Mouse (Mus musculus): ENCODE measurements around the gene Ppp1r3d.

Gene Ppp1r3d

DNA sequence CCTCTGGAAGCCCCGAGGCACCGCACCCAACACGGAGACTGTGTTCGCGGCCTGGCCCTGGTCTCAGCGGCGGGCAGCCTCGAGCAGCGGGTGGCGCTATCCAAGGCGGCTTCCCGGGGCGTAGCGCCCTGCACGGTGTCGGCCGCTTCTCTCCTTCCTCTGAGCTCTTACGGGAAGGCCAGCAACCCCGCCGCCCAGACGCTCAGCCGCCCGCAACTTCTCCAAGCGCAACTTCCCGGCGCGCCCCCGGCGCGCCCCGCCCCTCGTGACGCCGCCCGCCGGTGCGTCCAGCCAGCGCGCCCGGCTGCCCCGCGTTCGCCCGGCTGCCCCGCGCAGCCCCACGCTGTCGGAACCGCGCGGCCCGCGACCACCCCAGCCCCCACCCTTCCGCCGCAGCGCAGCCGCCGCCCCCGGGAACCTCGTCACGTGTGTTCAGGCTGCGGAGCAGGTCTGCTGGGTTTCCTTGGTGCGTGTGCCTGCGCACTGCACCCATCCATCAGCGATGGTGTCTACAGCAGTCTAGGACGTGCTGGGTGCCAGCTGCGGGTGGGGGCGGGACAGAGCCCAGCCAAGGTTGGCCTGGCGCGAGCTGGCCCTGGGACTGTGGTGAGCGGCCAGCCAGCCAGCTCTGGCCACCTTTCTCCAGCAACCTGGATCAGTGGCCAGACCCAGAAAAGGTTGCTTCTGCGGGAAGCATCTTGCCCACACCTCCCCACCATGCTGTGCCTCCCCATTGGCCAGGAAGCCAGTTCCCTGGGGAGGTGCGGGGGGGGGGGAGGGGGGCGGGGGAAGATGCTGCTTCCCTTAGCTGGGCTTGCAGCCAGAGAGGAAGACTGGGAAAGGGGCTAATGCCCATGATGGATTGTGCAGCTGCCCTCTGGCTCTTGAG is at the start of gene Ppp1r3d, which contains the start of gene Fam217b:
TSS of gene Ppp1r3d (minus strand) at position 212 of the 889 bp plus-strand sequence.
TSS of gene Fam217b (plus strand) at position 264 of the 889 bp plus-strand sequence.
- DNase-seq = peak; percentile 66

DNA sequence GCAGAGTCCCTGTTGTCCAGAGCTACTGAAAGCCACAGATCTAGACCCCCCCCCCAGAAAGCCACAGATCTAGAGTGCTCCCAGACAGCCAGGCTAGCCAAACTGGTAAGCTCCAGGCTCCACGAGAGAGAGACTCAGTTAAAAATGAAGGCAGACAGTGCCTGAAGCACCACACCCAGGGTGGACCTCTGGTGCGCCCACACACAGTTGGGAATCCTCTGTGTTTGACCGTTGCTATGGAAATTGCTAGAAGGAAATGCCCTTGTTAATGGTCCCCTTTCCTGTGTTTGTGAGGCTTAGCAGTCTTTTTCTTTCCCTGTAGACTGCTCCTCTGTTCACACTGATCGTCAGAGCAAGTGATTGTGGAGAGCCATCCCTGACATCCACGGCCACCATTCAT is 46.1 kb upstream of the Ppp1r3d start:
- no peak for DNase-seq

DNA sequence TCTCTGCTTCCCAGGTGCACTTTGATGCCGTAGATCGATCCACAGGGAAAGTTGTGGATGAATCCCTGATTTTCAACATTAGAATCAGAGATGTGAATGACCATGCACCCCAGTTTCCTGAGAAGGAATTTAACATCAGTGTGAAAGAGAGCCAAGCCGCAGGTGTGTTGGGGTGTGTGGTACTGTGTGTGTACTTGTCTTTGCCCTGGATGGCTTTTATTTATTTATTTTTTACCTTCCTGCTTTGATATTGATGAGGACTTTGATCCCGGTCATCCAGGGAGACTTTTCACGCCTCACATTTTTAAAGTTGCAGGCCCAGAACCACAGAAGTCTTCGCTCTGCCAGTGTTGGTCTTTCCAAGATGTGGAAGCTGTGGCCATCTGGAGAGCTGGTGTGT is 43.1 kb upstream of the Ppp1r3d start:
- DNase-seq = no peak

DNA sequence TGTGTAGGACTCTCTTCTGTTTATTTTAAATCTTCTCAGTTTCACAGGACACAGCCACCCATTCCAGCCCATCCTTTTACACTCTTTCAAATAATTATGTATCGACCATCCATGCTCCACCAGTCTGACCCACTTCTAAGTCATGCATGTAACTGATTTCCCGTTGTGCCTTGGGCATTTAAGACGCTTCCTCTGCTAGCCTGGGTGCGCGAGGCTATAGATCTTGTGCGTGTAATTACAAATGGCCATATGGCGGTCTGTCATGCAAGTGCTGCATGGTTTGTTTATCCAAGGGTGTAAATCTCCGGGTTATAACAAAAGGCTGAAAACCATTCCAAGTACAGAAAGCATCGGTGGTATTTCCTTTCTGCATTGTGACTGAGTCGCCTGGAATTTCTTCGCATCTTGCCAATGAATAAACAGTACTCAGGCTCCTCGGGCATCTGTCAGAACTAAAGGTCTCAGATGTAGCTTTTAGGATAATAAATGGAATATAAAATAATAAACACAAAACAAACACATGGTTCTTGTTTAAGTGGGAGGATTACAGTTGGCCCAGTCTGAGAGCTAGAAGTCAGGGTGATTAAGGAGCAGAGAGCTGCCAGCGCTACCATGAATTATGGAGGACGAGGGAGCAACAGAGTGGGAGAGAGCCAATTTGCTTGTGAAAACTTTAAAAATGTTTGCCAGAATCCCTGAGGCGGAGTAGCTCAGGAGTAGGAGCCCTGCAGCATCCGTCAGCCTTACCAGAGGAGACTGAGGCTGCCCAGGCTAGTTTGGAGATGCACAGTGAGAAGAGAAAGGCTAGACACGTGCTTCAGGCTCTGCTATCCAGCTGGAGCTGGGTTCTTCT is 40.6 kb upstream of the Ppp1r3d start:
- no peak for DNase-seq

DNA sequence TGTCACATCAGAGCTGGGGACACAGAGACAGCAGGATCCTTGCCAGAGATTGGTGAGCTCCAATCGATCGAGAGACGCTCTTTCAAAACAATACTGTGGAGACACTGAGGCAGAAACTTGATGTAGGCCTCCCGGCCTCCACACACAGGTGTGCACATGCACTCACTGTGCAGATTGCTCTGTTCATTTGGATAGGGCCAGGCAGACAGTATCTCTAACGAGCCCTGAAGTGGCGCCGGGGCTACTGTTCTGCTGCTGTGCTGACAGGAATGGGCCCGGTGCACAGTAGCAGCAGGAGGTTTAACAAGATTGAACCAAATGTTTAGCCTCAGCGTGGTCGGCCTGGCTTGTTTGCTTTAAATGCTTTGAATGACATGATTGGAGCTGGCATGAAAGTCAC is 36.7 kb upstream of the Ppp1r3d start:
- no peak for DNase-seq

DNA sequence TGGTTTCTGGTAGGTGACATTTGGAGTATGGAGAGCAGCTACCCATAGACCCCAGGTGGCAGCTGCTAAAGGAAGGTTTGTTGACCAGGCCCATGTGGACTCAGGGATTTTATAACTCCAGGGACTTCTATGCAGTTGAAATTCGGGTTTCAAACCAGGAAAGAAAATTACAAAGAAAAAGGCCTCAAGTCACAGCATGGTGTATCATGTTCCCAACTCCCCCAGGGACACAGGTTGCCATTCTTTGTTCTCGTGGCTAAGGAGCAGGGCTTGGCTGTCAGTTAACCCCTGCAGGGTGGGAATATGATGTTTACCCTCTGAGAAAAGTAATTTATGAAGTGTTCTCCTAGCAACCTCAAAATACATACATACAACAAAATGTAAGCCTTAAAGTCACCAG is 36.0 kb upstream of the Ppp1r3d start:
- DNase-seq = no peak

DNA sequence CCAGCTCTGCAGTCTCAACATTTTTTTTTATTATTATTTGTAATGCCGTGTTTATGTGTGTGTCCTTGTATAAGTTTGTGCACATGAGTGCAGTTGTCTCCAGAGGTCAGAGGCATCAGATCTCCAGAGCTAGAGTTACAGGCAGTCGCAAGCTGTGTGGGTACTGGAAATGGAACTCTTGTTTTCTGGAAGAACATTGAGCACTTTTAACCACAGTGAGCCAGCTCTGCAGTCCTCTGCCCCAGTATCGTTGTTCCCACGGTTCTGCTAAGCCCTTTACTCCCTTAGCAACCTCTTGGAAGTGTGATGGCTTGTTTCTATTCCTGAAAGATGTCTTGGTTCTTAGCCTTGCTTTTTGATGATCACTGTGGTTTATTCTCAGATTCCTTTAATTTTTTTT is 35.1 kb upstream of the Ppp1r3d start:
- no peak for DNase-seq

DNA sequence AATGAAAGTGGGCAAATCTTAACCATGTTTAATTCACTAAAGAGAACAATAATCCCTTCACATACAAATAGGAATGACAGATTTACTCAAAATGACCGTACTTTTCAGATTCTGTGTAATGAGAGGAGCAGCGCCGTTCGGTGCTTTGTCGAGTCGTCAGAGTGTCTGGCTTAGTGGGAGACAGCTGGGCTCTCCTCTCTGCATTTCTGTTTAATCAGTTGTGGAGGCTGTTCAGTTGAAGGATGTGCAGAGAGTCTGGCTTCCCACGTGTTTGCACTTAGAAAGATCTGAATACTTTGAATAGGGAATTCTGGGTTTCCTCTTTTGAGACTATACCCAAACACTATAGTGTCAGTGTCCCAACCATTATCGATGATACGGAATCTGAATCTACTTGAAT is 23.0 kb upstream of the Ppp1r3d start:
- DNase-seq = no peak

DNA sequence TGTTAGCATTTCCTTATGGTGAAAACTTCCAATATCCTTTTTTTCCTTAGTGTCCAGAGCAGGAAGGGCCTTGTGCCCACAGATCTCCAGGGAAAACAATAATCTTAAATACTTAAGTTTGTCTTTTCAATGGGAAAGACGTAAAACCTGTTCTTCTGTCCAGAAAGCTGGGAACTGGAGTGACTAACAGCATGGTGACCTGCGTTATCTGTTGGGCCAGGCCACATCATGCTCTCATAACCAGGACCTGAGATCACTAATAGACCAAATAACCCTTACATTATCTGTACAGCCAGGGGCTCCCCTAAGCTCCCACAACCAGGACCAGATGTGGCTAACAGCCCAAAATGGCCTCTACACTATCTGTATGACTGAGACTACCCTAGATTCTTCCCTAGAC is 19.6 kb upstream of the Ppp1r3d start:
- DNase-seq = no peak

DNA sequence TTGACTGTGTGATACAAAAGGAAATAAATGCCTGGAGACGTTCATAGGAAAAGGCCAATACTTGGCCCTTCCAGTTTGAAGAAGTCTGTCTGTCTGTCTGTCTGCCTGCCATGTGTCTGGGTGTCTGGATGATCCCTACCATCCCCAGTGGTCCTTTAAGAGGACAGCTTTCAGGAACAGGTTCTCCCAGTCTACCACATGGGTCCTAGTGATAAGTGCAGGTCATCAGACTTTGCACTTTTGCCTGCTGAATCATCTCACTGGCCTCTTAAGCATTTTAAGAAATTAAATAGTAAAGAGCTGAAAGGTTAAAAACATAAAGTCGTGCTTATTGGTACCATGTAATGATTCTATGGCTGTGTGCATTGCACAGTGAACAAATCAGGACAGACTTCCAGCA is 19.2 kb upstream of the Ppp1r3d start:
- DNase-seq = no peak

DNA sequence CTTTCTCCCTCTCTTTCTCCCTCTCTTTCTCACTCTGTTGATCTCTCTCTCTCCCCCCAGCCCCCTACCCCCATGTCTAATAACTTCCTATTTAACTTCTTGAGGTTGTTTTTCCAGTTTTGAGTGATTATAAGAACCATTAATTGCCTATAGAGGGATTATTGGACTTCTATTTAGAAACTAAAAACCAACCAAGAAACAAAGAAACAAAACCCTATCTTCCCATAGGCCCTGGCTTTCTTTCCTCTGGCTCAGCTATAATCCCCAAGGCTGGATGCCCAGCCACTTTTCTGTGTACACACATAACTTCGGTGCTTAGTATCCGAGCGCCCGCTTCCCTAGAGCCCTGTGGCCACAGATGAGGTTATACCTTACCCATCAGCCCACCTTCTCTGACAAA is 16.0 kb upstream of the Ppp1r3d start, which contains the start of gene Cdh26:
TSS of gene Cdh26 (plus strand) at position 301 of the 400 bp plus-strand sequence.
- no peak for DNase-seq

DNA sequence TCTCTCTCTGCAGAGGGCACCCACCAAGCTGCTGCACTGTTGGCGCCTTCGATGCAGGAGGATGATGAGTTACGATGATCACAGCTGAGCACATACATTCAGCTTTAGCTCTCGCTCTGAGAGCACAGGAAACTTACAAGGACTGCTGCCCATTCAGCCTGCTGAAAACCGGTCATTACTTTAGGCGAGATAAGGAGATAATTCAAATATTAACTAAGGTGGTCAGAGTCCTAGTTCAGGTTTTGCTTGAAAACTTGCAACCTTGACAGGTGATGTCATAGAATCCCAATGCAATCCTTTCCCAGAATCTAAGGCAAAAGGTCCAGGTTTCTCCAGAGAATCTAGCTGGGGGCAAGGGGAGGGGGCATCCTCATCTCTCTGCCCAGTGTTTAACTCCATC is 15.2 kb upstream of the Ppp1r3d start:
- DNase-seq = no peak

DNA sequence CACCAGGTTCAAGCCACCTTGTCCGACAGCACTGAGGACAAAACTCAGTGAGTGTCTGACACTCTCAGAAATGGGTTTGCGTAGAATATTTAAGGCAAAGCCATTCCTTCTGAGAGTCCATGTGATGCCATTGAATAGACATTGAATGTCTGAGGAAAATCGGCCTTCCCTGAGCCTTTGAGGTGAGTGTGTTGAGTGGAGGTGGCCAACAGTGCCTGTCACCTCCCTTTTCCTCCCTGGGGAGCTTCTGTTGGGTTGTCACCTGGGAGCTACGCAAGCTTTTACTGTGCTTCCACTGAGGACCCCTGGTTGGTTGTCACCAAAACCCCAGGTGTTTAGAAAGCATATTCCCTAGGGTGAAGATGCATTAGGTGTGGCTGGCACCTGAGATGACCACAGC is 14.4 kb upstream of the Ppp1r3d start:
- DNase-seq = no peak

DNA sequence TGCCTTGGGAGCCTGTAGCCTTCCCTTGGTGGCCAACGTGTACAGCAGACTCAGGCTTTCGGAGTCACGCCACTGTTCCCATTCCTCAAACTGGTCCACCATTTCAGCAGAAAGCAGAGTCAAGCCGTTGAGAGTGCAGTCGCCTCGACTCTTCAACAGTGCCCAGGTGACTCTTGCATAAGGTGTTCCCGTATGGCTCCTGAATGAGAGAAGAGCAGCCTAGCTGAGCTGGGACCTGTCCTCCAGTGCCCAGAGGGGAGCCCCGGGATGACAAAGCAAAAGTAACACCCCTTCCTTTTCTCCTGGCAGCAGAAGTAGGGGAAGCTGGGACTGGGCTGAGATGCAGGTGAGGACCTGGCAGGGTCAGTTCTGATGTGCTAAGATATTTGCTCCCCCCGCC is 13.9 kb upstream of the Ppp1r3d start:
- no peak for DNase-seq

DNA sequence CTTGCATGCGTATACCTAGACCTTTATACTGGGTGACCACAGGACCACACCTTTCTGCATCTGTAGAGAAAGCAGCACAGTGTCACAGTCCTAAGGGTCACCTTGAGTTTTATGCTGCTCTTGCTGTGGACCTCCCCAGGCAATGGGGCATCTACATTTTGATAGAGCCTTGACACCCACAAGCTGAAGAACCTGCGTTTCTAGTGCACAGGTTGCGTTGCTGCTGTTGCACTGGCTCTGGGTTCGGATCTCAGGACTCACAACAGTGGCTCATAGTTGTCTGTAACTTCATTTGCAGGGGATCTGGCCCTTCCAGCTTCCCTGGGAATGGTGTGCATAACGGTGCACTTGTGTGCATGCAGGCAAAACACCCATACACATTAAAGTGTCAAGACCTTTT is 12.9 kb upstream of the Ppp1r3d start:
- DNase-seq = no peak

DNA sequence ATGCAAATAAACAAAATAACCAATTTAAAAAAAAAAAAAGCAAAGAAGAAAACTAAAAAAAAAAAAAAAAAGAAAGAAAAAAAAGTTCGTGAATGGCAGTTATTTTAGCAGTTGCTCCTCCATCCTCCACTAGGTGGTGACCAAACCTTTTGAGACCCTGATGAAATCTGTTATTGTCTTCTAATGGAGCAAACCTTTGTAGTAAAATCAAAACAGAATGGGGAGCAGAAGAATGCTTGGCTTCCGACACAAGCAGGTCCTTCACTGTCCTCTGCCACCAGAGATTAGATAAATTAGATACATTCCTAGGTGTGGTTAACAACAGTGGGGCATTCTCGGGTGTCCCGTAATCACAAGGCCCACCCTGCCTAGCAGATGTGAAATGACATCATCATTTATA is 12.0 kb upstream of the Ppp1r3d start:
- DNase-seq = no peak

DNA sequence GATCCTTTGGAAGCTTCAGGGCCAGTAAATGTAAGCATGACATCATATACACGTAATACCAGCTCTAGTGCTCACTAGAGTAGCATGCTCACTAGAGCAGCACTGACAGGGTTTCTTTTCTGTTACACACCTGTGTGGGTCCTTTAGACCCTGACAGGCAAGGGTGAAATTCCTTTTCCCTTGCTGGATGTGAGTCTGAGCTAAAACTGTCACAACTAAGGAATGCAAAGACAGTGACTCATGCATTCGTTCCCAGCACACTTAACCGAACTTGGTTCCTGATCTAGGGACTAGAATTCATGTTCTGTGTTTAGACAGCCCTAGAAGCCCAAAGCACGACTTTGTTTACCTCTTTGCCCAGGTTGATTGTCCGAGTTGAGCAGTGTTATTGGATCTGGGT is 9.0 kb upstream of the Ppp1r3d start:
- DNase-seq = no peak

DNA sequence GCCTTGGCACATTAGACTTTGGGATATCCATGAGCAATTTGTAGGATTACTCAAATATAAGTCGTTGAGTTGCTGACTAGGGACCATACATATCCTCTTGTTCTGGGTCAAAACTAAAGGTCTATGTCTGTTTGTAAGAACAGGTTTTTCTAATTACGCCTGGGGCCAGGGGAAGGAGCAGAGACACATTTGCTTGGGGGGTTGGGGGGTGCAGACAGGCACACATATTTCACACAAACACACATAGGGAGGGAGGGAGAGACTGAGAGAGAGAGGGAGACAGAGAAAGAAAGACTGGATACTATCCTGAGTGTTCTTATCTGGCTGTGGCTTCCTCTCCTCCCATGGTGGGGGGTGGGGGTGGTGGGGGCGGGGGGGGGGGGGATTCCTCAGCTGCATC is 7.9 kb upstream of the Ppp1r3d start:
- DNase-seq = no peak

DNA sequence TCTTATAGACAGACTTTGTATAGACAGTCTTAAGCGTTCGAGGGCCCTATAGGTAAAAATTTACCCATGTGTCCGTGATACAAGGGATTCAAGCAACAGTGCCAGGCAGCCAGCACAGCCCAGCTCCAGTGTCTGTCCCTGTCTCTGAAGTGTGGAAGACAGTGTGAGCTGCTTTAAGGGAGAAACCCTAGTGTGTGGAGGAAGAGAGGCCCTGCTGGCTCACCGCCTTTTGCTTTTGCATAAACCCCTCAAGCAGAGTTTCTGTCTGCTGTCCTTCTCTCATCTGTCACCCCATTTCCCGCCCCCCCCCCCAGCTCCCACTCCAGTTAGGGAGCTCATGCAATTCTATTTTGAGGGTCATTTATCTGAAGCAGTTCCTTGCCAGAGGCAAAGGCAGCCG is 7.3 kb upstream of the Ppp1r3d start:
- DNase-seq = no peak

DNA sequence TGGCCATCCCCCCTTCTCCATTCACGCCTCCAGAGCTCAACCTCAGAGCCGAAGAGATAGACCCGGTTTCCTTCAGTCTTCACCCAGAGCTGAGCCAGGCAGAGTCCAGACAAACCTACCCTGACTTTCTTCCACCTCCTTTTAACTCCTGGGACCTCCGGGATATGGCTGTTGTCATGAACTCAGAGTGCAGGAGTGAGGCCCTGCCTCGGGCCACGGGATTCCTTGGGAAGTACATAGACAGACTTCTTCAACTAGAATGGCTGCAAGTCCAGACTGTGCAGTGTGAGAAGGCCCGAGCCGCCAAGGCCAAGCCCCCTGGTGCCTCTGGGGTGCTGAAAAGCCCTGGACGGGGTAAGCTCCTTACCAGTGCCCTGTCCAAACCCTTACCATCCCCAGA is 6.3 kb upstream of the Ppp1r3d start:
- no peak for DNase-seq

DNA sequence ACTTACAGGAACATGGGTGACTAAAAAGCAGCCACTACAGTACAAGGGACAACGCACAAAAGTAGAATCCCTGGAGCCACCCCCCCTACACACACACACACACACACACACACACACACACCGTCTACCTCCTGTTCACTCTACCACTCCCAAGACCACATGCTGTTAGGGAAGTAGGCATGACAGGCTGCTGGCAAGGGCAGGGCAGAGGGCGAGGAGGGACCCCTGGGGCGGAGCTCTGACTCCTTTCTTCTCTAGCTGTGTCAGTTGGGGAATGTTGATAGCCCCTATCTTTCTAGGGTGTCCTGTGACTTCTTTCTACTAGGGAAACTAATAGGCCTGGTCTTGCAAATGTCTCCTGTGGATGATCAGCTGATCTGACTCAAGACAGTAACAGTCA is 2.7 kb upstream of the Ppp1r3d start:
- no peak for DNase-seq

DNA sequence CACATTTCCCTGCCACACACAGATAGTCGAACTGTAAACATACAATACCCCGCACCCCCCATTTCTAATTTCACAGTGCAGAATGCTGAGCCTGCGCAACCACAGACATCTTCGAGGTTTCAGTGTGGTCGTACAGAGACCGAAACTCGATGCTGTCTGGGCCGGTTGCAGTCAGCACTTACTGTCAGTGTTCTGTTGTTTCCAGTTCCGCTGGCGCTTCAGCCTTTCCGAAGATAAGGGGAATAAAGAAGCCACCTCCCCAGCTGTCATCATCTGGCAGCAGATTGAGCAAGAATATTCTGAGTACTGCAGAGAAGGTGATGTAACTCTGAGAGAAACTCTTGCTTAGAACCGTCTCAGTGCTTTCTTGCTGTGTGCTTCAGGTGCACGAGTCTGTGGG is 2.2 kb upstream of the Ppp1r3d start:
- DNase-seq = no peak

DNA sequence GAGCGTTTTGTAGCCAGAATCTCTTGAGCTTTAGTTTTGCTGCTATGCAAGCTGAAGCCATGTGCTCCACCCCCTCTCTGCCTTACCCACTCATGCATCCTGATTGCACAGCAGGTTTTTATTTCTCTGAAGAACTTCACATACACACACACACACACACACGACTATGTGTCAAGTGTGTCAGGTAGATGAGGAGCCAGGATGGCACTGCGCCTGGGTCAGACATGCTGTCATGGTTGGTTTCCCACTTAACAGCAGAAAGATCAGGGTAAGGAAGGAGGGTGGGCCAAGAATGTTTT is 827 bp upstream of the Ppp1r3d start:
- DNase-seq = no peak

Measured in right cerebral cortex, postnatal 14 days (tissue).